Mouse (Mus musculus): Measurements from ENCODE around the gene Cntf. TPM values are rescaled to one million over a fixed set of nuclear protein-coding genes. Genes with fewer than 3 reads are reported as not detected.
"Not testable (repeated sequence)": the region's sequence is repeated elsewhere in the genome, so short reads cannot be mapped to it uniquely, and the experiment has no call there.

Cntf gene
- total RNA-seq, 2 experiments from 2014 or later = 2.1 to 2.4 TPM

- intact Hi-C loops (cut with DNase I) = no loop called here
- no peak for DNase-seq
Measured at GRCm38 (mm10) chr19:12780437-12780836, 15.0 kb upstream of the Cntf start.

- DNase-seq = no peak
- intact Hi-C loops (cut with DNase I) = loop anchor here (10.0 kb wide), 1 partner anchor 836 kb away; no protein-coding TSS in a partner anchor
Measured at GRCm38 (mm10) chr19:12770888-12771287, 5.5 kb upstream of the Cntf start.

GRCm38 (mm10) chr19:12762212-12763130 lies 3.0 kb downstream of the Cntf start:
- DNase-seq = no peak
- intact Hi-C loops (cut with DNase I) = no loop called here

DNA sequence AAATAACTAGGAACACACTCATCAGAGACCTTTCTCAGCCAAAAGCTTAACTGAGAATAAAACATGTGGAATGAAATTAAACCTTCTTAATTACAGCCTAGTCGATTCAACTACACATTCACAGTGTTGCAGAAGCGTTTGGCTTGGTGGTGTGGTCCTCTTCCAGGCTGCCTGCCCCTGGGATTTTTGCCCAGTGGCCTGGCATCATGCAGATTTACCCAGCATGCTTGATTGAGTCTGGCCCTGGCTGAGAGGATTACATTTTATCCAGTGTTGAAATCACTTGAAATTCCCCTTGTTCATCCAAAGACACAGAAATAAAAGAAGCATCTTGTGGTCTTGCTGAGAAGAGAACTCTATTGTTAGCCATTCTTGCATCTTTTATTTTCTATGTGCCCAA lies 5.8 kb downstream of the Cntf start:
- intact Hi-C loops (cut with DNase I) = no loop called here
- DNase-seq = peak; percentile 80

- no peak for DNase-seq
- intact Hi-C loops (cut with DNase I) = no loop called here
Measured at GRCm38 (mm10) chr19:12758936-12759478, 6.4 kb downstream of the Cntf start.

GRCm38 (mm10) chr19:12756286-12756685 lies 9.1 kb downstream of the Cntf start:
- intact Hi-C loops (cut with DNase I) = no loop called here
- no peak for DNase-seq

DNA sequence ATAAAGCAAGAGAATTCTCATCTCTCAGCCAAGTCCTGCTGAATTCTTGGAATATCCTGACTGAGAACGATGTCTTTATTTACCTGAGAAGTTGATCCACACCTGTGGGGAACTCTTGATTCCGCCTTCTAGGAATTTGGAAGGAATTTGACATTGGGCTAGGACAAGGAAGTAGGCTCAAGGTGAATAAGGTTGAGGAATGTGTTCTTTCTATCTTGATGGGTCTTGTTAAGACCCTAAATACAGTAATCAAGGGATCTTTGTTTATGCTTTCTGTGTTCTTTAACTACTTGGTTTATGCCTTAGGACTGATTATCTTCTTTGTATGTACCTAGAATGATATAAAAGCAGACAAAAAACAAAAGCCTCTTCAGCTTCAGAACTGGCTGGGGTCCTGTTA lies 33.5 kb downstream of the Cntf start:
- intact Hi-C loops (cut with DNase I) = no loop called here
- DNase-seq = no peak

GRCm38 (mm10) chr19:12731036-12731435 lies 34.4 kb downstream of the Cntf start:
- DNase-seq = no peak
- intact Hi-C loops (cut with DNase I) = no loop called here

DNA sequence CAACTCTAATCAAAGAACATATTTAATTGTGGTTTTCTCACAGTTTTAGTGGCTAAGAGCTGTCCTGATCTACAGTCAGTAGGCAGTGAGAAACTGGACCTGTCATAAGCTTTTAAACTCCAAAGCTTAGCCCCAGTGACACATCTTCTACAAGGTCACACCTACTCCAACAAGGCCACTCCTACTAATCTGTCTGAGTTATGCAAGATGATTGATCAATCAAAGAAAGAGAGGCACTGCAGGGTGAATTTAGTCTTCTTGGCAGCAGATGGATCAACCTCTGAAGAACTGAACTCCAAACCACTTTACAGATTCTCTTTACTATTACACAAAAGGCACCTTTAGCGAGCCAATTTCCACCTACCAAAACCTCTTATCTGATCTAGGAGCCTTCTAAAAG lies 39.6 kb downstream of the Cntf start:
- intact Hi-C loops (cut with DNase I) = no loop called here

DNA sequence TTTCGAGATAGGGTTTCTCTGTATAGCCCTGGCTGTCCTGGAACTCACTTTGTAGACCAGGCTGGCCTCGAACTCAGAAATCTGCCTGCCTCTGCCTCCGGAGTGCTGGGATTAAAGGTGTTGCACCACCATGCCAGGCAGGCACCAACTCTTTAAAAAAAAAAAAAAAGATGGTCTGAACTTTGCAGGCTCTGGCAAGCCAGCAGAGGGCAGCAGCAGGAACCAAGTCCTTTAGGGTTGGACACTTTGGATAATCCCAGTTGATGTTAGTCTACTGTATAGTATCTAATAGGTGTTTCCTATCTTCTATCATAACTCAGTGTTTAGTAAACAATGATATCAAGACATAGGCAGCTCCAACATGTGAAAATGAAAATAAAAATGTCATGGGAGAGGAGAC lies 43.1 kb downstream of the Cntf start:
- DNase-seq = peak; percentile 24
- intact Hi-C loops (cut with DNase I) = no loop called here

More for the DNA sequence above, 39.6 kb downstream of the Cntf start:
- no peak for DNase-seq

- DNase-seq; intact Hi-C loops (cut with DNase I): not testable (repeated sequence)
Measured at GRCm38 (mm10) chr19:12721596-12721995, 43.8 kb downstream of the Cntf start.

- DNase-seq; intact Hi-C loops (cut with DNase I): not testable (repeated sequence)
Measured at GRCm38 (mm10) chr19:12720919-12721318, 44.5 kb downstream of the Cntf start.

- intact Hi-C loops (cut with DNase I) = no loop called here
- no peak for DNase-seq
Measured at GRCm38 (mm10) chr19:12720463-12720862, 45.0 kb downstream of the Cntf start.

DNA sequence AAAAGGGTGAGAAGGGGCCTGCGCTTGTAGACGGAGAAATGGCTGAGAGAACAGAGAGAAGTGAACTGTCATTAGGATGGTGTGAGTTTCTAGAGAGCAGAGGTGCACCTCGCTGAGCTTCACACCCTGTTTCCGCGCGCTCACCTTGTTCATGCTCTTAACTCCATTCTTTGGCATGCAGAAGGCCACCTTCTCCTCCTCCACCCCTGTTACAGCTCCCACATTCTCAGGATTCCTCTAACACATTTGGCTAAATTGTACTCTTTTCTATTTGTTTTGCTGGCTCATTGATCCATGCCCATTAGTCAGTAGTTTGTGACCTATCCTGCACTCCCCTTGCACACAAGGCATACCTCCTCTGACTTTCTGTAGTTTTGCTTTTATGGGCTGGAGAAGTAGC lies 46.2 kb downstream of the Cntf start:
- DNase-seq = no peak
- intact Hi-C loops (cut with DNase I) = no loop called here

Other genes starting within 250 kb of the Cntf start
- gene Fam111a, start 219.9 kb downstream of the Cntf start, total RNA-seq (2021) = 1 to 10 TPM; 6.3 to 7.6 TPM
- under 1 TPM; 0.30 to 0.34 TPM for gene Gm4952, start 165.7 kb downstream of the Cntf start, total RNA-seq (2021)
- gene Glyat, start 132.3 kb downstream of the Cntf start, total RNA-seq (2021) = not detected
- gene Olfr1442, start 95.2 kb downstream of the Cntf start, total RNA-seq (2021) = not detected
- not detected for gene Olfr1443, start 87.5 kb downstream of the Cntf start, total RNA-seq (2021)
- not detected for gene Keg1, start 69.8 kb downstream of the Cntf start, total RNA-seq (2021)
- gene Zfp91, start 30.5 kb upstream of the Cntf start, total RNA-seq (2021) = 10 to 100 TPM; 60.3 to 62.7 TPM
- gene Lpxn, start 30.6 kb upstream of the Cntf start, total RNA-seq (2021) = under 1 TPM; 0.40 to 0.82 TPM
- not detected for gene Gm5244, start 81.0 kb upstream of the Cntf start, total RNA-seq (2021)
- not detected for gene Olfr1444, start 91.7 kb upstream of the Cntf start, total RNA-seq (2021)
- not detected for gene Olfr1445, start 118.2 kb upstream of the Cntf start, total RNA-seq (2021)
- gene Olfr1446, start 127.9 kb upstream of the Cntf start, total RNA-seq (2021) = not detected
- not detected for gene Olfr1447, start 138.1 kb upstream of the Cntf start, total RNA-seq (2021)
- not detected for gene Olfr1448, start 158.8 kb upstream of the Cntf start, total RNA-seq (2021)
- not detected for gene Olfr1449, start 165.2 kb upstream of the Cntf start, total RNA-seq (2021)
- not detected for gene Olfr1450, start 184.6 kb upstream of the Cntf start, total RNA-seq (2021)
- gene Olfr1451, start 229.4 kb upstream of the Cntf start, total RNA-seq (2021) = not detected

Measured in left cerebral cortex, postnatal 4 days (tissue).